Mouse (Mus musculus) urinary bladder, postnatal 14 days (tissue): Measurements from ENCODE around the gene Sin3a.

ENCODE experiments used
- DNase-seq: peaks from one replicate; pipeline ENCODE4 v3.0.0; 2021; ENCODE audit warnings: low spot score

Gene Sin3a

GRCm38 (mm10) chr9:57137777-57138176, 65.9 kb downstream of the Sin3a start:
- DNase-seq: no peak

DNA sequence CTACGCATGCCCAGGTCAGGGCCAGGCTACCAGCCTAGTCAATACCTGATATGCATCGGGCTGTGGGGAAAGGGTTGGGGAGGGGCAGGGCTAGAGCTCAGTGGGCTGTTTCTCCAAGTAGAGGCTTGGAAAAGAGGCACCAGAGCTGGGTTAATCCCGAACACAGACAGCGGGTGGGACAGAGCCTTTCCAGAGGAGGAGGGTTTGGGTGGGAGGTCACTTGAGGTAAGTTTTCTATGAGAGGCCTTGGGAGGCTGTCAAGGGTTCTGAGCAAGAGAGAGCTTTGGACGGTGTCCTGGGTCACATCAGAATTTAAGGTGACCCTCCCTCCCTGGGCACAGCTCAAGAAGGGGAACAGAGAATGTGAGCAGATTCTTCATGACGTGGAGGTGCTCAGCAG, 66.7 kb downstream of the Sin3a start:
- DNase-seq: no peak

- no peak for DNase-seq
Measured at GRCm38 (mm10) chr9:57139110-57139509, 67.3 kb downstream of the Sin3a start.

DNA sequence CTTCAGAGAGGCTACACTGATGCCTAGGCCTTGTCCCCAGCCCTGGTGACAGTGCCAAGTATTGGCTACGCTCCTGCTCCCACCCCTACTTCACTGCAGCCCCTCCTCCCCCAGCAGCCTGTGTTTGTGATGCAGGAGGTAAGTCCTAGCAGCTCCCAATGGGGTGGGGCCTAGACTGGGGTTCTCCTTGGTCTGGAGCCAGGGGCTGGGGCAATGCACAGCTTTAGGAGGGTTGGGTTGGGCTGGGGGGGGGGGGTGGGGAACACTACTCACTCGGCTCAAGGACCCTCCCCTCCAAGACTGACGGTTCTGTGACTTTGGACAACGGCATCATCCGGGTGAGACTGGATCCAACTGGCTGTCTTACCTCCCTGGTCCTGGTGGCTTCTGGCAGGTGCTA, 67.7 kb downstream of the Sin3a start:
- no peak for DNase-seq

DNA sequence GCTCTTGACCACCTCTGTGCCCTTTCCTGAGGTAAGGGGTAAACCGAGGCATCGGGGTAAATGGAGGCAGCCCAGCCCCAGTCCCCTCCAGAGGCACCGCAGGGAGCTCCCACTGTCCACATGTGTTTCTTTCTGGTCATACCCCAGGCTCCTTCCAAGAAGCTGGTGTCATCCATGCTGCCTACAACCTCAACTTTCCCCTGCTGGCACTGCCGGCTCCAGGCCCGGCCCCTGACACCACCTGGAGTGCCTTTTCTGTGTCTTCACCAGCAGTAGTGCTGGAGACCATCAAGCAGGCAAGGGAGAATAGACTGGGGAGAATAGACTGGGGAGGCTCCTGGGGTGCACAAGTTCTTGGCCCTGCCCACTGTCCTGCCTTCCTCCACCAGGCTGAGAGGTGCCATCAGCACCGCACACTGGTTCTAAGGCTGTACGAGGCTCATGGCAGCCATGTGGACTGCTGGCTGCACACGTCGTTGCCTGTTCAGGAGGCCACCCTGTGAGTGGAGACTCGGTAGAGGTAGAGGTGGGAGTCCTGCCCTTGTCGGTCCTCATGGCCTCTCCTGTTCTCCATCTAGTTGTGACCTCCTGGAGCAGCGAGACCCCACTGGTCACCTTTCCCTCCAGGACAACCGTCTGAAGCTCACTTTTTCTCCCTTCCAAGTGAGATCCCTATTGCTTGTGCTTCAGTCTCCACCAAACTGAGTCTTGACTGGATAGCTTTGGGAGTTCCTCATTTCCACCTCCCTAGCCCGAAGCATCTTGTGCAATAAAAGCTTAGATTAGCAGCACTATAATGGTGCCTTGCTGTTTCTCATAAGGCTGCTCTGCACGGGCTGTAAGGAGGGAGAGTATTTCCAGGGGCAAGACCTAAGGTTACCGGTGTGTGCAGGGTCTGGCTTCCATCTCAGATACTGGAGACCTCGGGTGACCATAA, 69.8 kb downstream of the Sin3a start:
- no peak for DNase-seq

DNA sequence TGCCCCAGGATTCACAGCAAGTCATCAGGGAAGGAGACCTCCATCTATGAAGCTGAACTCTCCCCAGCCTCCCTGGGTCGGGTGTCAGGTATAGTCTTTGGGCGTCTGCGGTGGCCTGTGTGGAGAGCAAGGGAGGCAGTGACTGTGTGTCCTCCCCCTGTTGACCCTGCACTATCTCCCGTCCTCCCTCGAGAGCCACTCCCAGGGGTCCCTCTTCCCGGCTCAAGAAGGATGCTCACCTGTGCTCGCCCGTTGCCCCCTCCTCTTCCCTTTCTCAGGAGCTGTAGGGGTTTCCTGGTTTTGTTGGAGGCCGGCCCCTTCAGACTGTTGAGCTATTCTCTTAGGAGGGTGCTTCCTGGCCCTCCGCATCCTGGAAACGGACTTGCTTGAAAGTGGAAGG, 71.4 kb downstream of the Sin3a start:
- DNase-seq: no peak

DNA sequence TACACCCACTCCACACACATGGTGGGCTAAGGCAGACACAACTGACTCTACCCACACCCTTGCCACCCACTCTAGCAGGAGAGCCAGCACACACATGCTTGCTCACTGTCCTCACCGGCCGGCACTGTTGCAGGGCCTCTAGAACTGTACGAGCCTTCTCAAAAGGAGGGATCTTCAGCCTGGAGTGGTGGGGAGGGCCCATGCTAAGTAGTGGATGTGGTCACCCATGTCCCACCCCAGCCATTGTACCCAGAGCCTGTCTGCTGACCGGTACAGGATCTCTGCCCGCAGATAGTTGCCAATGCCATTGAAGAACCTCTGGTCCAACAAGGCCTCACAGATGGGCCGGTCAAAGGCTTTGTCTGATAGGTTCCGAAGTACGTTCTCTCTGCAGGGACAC, 73.0 kb downstream of the Sin3a start:
- no peak for DNase-seq

DNA sequence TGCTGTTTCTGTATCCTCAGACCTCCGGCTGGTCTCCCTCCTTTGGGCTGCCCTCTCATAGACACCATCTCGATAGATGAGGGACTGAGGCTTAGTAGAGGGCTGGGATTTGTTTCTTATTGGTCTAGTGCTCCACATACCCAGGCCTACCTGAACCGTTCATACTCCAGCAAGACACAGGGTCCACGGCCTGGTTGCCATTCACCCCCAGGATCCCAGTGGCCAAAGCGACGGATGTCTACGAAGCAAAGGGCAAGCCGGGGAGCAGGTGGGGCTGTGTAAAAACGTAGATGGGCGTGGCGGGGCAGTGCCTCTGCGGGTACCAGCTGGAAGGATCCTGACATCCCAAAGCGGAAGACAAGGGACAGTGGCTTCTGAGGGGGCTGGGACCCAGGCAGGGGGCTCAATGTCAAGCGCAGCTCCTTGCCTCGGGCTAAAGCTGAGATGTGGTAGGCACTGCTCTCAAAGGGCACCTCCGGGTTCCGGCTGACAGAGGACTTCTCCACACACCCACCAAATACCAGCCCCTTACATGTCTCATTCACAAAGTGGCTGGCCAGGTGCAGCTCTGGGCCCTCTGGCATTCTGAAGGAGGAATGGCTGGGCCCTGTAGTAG, 74.7 kb downstream of the Sin3a start:
- DNase-seq: no peak

DNA sequence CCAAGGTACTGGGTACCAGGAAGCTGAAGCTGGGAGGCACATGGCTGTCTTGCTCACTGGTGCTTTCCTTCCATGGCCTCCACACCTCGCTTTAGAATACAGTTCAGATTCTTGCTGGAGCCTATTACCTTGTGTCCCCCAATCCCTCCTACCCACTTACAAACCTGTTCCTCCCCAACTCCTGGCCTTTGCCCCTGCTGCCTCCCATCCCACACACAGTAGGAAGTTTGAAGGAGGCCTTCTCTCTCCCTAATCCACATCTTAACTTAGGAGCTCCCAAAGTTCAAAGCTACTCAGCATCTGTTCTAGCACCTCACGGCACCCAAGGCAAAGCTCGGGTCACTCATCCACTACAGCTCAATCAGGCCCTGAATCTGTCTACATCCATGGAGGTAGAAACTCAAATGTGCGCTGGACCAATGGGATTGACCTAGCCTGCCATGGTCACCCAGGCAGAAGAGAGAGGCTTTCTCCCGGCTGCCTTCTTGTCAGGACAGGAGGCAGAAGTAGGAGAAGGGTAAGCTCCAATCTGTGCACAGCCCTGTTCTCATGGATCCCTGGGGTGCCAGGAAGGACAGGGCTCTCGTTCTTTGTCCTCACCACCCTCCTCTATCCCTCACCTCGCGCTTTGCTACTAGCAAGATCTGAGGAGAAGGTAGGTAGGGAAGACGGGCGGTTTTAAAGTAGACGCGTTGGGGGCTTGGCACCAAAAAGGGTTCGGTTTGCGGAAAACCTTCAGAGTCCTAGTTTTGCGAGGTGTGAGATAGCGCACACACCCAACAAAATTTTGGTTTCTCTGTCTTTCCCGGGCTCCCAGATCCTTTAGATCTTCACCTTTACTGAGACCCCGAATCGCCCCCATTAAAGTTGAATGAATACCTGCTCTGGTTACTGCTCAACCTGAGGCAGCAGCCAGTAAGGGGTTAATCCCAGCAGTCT, 75.6 kb downstream of the Sin3a start:
- no peak for DNase-seq

DNA sequence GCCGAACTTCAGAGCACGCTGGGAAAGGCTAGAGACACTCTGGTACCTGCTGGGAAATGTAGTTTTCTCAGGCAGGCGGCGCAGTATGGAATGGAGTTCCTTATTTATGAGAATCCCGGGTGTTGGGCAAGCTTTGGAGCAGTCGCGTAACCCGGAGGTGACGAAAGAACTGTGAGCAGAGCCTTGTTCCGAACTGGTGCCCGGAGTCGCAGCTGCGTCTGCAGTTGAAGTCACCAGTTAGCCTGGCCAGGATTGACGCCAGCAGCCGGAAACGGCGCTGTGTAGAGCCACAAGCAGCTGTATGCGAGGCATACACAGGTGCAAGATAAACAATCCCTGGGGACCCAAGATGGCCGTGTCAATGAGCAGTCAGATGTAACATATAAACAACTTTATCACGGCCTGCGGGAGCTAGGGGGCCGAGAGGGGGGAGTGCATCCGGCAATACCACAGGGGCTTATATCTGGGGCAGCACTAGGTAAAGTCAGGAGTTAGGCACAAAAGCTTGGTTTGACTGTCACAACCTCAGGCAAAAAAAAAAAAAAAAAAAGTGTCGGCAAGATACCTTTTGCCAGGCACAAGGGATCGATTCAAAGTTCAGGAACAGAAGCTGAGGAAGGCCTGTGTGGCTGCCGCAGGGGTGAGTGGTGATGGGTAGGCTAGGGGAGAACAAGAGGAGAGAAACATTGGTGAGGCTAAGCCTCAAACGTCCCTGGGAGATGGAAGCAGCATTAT, 76.5 kb downstream of the Sin3a start, which contains the start of gene Neil1:
TSS of gene Neil1 (minus strand) at position 162 of the 735 bp plus-strand sequence.
- peak; percentile 86 for DNase-seq

- no peak for DNase-seq
Measured at GRCm38 (mm10) chr9:57149021-57149420, 77.2 kb downstream of the Sin3a start.

DNA sequence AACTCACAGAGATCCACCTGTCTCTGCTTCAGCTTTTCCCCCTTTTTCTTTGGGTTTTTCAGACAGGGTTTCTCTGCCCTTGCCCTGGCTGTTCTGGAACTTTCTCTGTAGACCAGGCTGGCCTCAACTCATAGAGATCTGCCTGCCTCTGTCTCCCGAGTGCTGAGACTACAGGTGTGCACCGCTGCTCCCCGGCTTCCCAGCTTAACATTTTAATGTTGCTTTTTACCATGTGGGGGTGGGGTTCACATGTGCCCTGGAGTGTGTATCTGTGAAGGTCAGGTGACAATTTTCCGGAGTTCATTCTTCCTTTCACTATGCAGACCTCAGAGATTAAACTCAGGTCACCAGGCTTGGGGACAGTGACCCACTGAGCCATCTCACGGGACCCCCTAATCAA, 78.4 kb downstream of the Sin3a start:
- DNase-seq: no peak

- no peak for DNase-seq
Measured at GRCm38 (mm10) chr9:57152331-57152730, 80.5 kb downstream of the Sin3a start.

- DNase-seq: no peak
Measured at GRCm38 (mm10) chr9:57156383-57156782, 84.5 kb downstream of the Sin3a start.

DNA sequence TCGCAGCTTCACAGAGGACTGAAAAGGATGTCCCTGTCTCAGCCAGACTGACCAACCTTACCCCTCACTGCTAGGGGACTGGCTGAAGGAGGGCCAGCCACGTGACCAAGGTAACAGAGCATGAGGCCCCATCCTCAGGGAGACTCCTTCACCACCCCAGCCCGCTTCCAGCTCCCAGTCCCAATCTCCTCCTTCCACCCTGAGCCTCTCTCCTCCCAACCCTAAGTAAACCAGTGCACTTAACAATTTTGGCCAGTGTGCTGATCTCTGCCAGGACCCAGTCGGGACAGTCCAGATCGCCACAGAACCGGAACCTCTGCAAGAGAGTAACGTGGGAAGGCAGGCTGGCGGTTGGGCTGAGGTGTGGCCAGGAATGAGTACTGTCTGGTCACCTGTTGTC, 85.0 kb downstream of the Sin3a start:
- DNase-seq: no peak

GRCm38 (mm10) chr9:57157499-57157898, 85.7 kb downstream of the Sin3a start:
- DNase-seq: no peak

DNA sequence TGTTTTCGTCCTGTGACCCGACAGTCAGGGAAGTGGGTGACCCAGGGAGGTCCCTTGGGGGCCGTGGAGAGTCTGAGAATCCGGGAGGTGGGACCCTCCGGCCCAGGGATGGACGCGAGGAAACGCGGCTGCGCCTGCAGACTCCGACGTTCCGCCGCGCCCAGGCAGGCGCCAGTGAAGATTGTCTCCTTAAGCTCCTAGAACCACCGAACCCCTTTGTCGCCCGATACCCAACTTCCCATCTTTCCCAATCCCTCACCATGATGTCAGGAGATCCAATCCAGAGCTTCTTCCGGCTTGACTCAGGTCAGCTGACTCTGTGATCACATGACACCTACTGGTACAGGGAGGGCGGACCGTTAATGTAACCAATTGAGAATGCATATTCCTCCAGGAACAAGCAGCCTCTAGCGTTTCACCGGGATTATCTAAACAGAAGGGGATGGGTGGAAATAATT, 86.2 kb downstream of the Sin3a start, which contains the start of gene Commd4:
TSS of gene Commd4 (minus strand) at position 319 of the 458 bp plus-strand sequence.
- peak; percentile 97 for DNase-seq

DNA sequence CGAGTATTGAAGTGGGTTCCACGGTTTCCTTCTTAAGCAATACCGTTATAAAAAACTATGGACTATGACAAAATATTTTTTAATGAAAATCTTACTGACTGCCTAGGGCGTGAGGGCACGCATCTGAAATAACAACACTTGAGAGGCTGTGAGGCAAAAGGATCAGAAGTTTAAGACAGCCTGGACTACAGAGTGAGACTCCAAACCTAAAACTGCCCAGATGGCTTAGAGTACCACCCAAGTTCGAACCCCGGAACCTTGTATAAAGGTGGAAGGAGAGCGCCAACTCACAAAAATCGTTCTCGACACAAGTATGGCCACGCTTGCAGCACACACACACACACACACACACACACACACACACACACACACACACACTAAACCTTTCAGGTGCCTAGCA, 86.7 kb downstream of the Sin3a start:
- no peak for DNase-seq

DNA sequence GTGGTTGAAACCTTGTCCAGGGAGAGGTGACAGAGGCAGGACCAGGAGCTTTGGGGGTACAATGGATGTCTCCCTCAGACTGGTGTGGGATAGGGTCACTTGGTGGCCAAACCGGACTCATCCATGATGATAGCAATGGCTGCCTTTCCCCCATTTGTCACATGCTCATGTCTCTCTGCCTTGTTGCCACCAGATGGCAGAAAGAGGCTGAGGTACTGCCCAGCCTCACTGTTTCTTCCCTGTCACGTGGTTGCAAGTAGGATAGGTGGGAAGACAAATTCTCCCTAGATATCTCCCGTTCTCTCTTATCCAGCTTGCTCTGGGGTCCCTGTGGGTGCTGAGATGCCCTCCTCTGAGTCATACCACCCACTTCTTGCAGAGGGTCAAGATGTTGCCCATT, 90.7 kb downstream of the Sin3a start:
- no peak for DNase-seq

GRCm38 (mm10) chr9:57163137-57163536, 91.3 kb downstream of the Sin3a start:
- no peak for DNase-seq

DNA sequence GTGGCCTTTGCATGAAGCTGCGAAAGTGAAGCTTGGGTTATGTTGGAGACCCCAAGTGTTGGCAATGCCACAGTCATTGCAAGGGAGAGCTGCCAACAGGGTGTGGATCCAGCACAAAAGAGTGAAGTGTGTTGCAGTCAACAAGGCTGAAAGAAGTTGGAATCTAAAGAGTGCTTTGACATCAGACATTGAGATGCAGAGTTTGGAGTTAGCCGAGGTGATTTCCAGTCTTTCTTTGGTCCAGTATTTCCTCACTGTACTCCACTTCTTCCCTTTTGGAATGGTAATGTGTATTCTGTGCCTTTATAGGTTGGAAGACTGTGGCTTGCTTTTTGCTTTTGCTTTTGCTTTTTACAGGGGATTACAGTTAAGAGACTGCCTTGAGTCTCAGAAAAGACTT, 94.3 kb downstream of the Sin3a start:
- no peak for DNase-seq
